In genomic region chr12:3563659-3564058, GRCm38 (mm10) we compare ENCODE assay signal across 18 mouse cellular contexts. TPM values are rescaled to one million over a fixed set of nuclear protein-coding genes. Genes with fewer than 3 reads are reported as not detected.
A peak's percentile ranks its signal among the peaks of the same experiment; 100 is the strongest.
DNase-seq lines count a peak whose midpoint lies in the region; TF ChIP-seq lines count a peak whose summit lies in the region.
"Had no signal": no experiment of that assay in that cellular context is flagged by ENCODE, and none has a peak within 500 bp of the region (broad histone marks: within the 10 kb centered on the region; RNA-seq: fewer than 3 reads in every experiment).

No protein-coding gene starts in this region.

- H3K9ac ChIP-seq in heart, adult 2 months (ENCODE audit: low read depth, low read length): no peak overlapping the region
- H3K9ac ChIP-seq: embryonic facial prominence, embryonic 13.5 days; midbrain, embryonic 13.5 days; neural tube, embryonic 12.5 days had no signal

- DNase-seq in adrenal gland, postnatal 36 days: peak; percentile 27 to 28
- DNase-seq in adrenal gland, postnatal 10 days: no peak
- peak; percentile 27 to 47 for DNase-seq in heart, adult 2 months
- no peak for DNase-seq in heart, postnatal 14 days
- peak; percentile 31 to 52 for DNase-seq in kidney, adult 8-10 months
- DNase-seq in kidney, postnatal 4 days: no peak
- DNase-seq in right cerebral cortex, adult 18-20 months: peak; percentile 51
- DNase-seq in right cerebral cortex, adult 2 months (ENCODE audit: low spot score in 2 of 2): no peak
- DNase-seq: adrenal gland, adult 2 months; cerebellum, postnatal 14 days; lung, adult 18-20 months; lung, postnatal 14 days; thymus, postnatal 14 days had no signal

- H3K4me1 ChIP-seq in heart, adult 2 months (ENCODE audit: control insufficient read depth, insufficient read depth, low read length): no peaks in the 10 kb centered on the region
- H3K4me1 ChIP-seq: embryonic facial prominence, embryonic 13.5 days; hindbrain, embryonic 10.5 days; midbrain, embryonic 13.5 days; neural tube, embryonic 12.5 days had no signal

- no peak overlapping the region for H3K27ac ChIP-seq in heart, adult 2 months
- H3K27ac ChIP-seq: embryonic facial prominence, embryonic 13.5 days; hindbrain, embryonic 10.5 days; hindbrain, postnatal 0 days; midbrain, embryonic 13.5 days; neural tube, embryonic 12.5 days had no signal

- no peaks in the 10 kb centered on the region for H3K36me3 ChIP-seq in heart, adult 2 months (ENCODE audit: control insufficient read depth, insufficient read depth, low read length)
- H3K36me3 ChIP-seq: embryonic facial prominence, embryonic 13.5 days; hindbrain, embryonic 10.5 days; midbrain, embryonic 13.5 days; neural tube, embryonic 12.5 days had no signal

- WGBS in heart, adult 2 months: 69% methylated on average over 4 of the region's 4 CpGs

- intact Hi-C loops in heart, adult 2 months (cut with DNase I): no loop called here
- intact Hi-C loops in heart, postnatal 14 days (cut with DNase I): no loop called here

- TF ChIP-seq POLR2A in heart, adult 2 months (IDR thresholded peaks at IDR 0.05; ENCODE audit: insufficient read depth, low read depth, low read length): no peak

- no peak for TF ChIP-seq EP300 in heart, adult 2 months (IDR thresholded peaks at IDR 0.05; ENCODE audit: insufficient read depth, low read depth, low read length)

- no peaks in the 10 kb centered on the region for H3K27me3 ChIP-seq in heart, adult 2 months (ENCODE audit: control insufficient read depth, insufficient read depth, low read length)
- H3K27me3 ChIP-seq: embryonic facial prominence, embryonic 13.5 days; midbrain, embryonic 13.5 days; neural tube, embryonic 12.5 days had no signal

- no peak for TF ChIP-seq CTCF in heart, adult 2 months (IDR thresholded peaks at IDR 0.05)

- H3K79me2 ChIP-seq in heart, adult 2 months (replicated peaks; ENCODE audit: control insufficient read depth, insufficient read depth, low read length): no peaks in the 10 kb centered on the region

- no peak overlapping the region for H3K4me3 ChIP-seq in heart, adult 2 months
- H3K4me3 ChIP-seq: embryonic facial prominence, embryonic 13.5 days; hindbrain, embryonic 10.5 days; midbrain, embryonic 13.5 days; neural tube, embryonic 12.5 days had no signal

RNA-seq across cellular contexts. Expression of gene Dtnb, which starts 8.5 kb away (rescaled TPM):
- total RNA-seq in adrenal gland, postnatal 36 days (2021): 10 to 100 TPM; 30.1 to 43.3 TPM
- total RNA-seq in adrenal gland, postnatal 10 days (2021): 10 to 100 TPM; 23.8 to 25.3 TPM
- 1 to 10 TPM; 6.0 to 7.1 TPM for total RNA-seq in heart, adult 2 months (2021)
- polyA plus RNA-seq in heart, adult 2 months (2012; rRNA removed): 6.9 and 8.0 TPM in 2 replicates
- 1 to 10 TPM; 5.0 to 5.5 TPM for total RNA-seq in heart, postnatal 14 days (2021)

Comparison
In these comparisons a context has a peak if more than half of its experiments do, and no peak if none do; other contexts are left out.
1. DNase-seq: peak in adrenal gland, postnatal 36 days (2 of 2), heart, adult 2 months (2 of 2), kidney, adult 8-10 months (2 of 2) and right cerebral cortex, adult 18-20 months (single experiment); none in adrenal gland, postnatal 10 days (single experiment), heart, postnatal 14 days (0 of 2), kidney, postnatal 4 days (0 of 2) and right cerebral cortex, adult 2 months (0 of 2).